Comparison of ENCODE assay signal across 20 mouse cellular contexts in genomic region chr6:50413381-50413780, GRCm38 (mm10). TPM values are rescaled to one million over a fixed set of nuclear protein-coding genes. Genes with fewer than 3 reads are reported as not detected.
DNase-seq lines count a peak whose midpoint lies in the region; ATAC-seq and TF ChIP-seq lines count a peak whose summit lies in the region.
"Had no signal": no experiment of that assay in that cellular context is flagged by ENCODE, and none has a peak within 500 bp of the region (broad histone marks: within the 10 kb centered on the region; RNA-seq: fewer than 3 reads in every experiment).

No protein-coding gene starts in this region.

- no peaks in the 10 kb centered on the region; the same call in 1 of the 2 replicates for H3K9me3 ChIP-seq in hindbrain, embryonic 13.5 days
- H3K9me3 ChIP-seq in forebrain, embryonic 15.5 days, result no peaks in the 10 kb centered on the region
- H3K9me3 ChIP-seq: embryonic facial prominence, embryonic 12.5 days; heart, embryonic 15.5 days; intestine, embryonic 15.5 days had no signal

- ATAC-seq in hindbrain, embryonic 13.5 days (ENCODE audit: low FRiP score), result no peak
- ATAC-seq in forebrain, embryonic 15.5 days (replicated peaks), result no peak
- ATAC-seq: forebrain, embryonic 14.5 days; intestine, embryonic 15.5 days had no signal

- H3K4me1 ChIP-seq in cortical plate, adult 2 months (ENCODE audit: control insufficient read depth, insufficient read depth, low read length), result peaks cover 16% of the 10 kb centered on the region
- H3K4me1 ChIP-seq in hindbrain, embryonic 13.5 days (replicated peaks), result peaks cover 27% of the 10 kb centered on the region
- peaks cover 27% of the 10 kb centered on the region for H3K4me1 ChIP-seq in forebrain, embryonic 15.5 days

- no peak for TF ChIP-seq CTCF in left cerebral cortex, adult 2 months (IDR thresholded peaks at IDR 0.05)
- no peak for TF ChIP-seq CTCF in cortical plate, adult 2 months (IDR thresholded peaks at IDR 0.05; ENCODE audit: extremely low read depth, insufficient read depth, low read length)

- H3K27me3 ChIP-seq in hindbrain, embryonic 13.5 days, result no peaks in the 10 kb centered on the region
- no peaks in the 10 kb centered on the region for H3K27me3 ChIP-seq in forebrain, embryonic 15.5 days
- H3K27me3 ChIP-seq: embryonic facial prominence, embryonic 12.5 days; heart, embryonic 15.5 days; intestine, embryonic 15.5 days had no signal

- intact Hi-C loops in left cerebral cortex, adult 2 months (cut with DNase I), result loop anchor here (2.0 to 5.0 kb wide), 4 partner anchors 27 to 114 kb away; partner anchors contain the start of gene Osbpl3
- intact Hi-C loops in left cerebral cortex, postnatal 4 days (cut with DNase I), result no loop called here

- 100% methylated on average over 1 of the region's 1 CpGs for WGBS in hindbrain, embryonic 13.5 days
- WGBS in forebrain, embryonic 15.5 days, result 94% methylated on average over 1 of the region's 1 CpGs

- H3K4me3 ChIP-seq in left cerebral cortex, adult 2 months, result no peak overlapping the region
- no peak overlapping the region for H3K4me3 ChIP-seq in cortical plate, adult 2 months (ENCODE audit: insufficient read depth, low read length)
- H3K4me3 ChIP-seq in hindbrain, embryonic 13.5 days, result no peak overlapping the region
- no peak overlapping the region for H3K4me3 ChIP-seq in forebrain, embryonic 15.5 days
- H3K4me3 ChIP-seq: embryonic facial prominence, embryonic 12.5 days; heart, adult 2 months; heart, embryonic 15.5 days; intestine, embryonic 15.5 days had no signal

- no peak overlapping the region for H3K9ac ChIP-seq in hindbrain, embryonic 13.5 days
- no peak overlapping the region for H3K9ac ChIP-seq in forebrain, embryonic 15.5 days (replicated peaks)
- H3K9ac ChIP-seq: embryonic facial prominence, embryonic 12.5 days; heart, embryonic 15.5 days; hindbrain, embryonic 14.5 days; intestine, embryonic 15.5 days had no signal

- TF ChIP-seq POLR2A in cortical plate, adult 2 months (IDR thresholded peaks at IDR 0.05; ENCODE audit: extremely low read depth, insufficient read depth, low read length), result no peak

- H3K4me2 ChIP-seq in hindbrain, embryonic 13.5 days, result no peak overlapping the region
- H3K4me2 ChIP-seq in forebrain, embryonic 15.5 days (replicated peaks), result no peak overlapping the region
- H3K4me2 ChIP-seq: embryonic facial prominence, embryonic 12.5 days; heart, embryonic 11.5 days; heart, embryonic 15.5 days; hindbrain, embryonic 14.5 days; intestine, embryonic 15.5 days had no signal

- no peak for DNase-seq in left cerebral cortex, adult 2 months (ENCODE audit: extremely low spot score in 1 of 2, low spot score in 2 of 2)
- DNase-seq in left cerebral cortex, postnatal 4 days, result no peak
- peak; percentile 10 for DNase-seq in MN1 (ENCODE audit: low spot score)
- DNase-seq: adrenal gland, postnatal 14 days; cerebellum, adult 18-20 months; cerebellum, postnatal 10 days; embryo, embryonic 11 days; gastrocnemius, postnatal 14 days; heart, adult 2 months; heart, postnatal 14 days; kidney, adult 18-20 months had no signal

- peak overlapping the region; percentile 82 for H3K27ac ChIP-seq in left cerebral cortex, adult 2 months
- H3K27ac ChIP-seq in cortical plate, adult 2 months (ENCODE audit: insufficient read depth, low read length), result peak overlapping the region; percentile 20; the same call in 1 of the 2 replicates
- no peak overlapping the region for H3K27ac ChIP-seq in hindbrain, embryonic 13.5 days
- no peak overlapping the region for H3K27ac ChIP-seq in forebrain, embryonic 15.5 days (replicated peaks)
- H3K27ac ChIP-seq: embryonic facial prominence, embryonic 12.5 days; heart, adult 2 months; hindbrain, embryonic 14.5 days; intestine, embryonic 15.5 days had no signal

- H3K36me3 ChIP-seq in hindbrain, embryonic 13.5 days, result no peaks in the 10 kb centered on the region
- H3K36me3 ChIP-seq in forebrain, embryonic 15.5 days, result no peaks in the 10 kb centered on the region
- H3K36me3 ChIP-seq: embryonic facial prominence, embryonic 12.5 days; heart, embryonic 15.5 days; intestine, embryonic 15.5 days had no signal

RNA-seq across cellular contexts. Expression of gene Osbpl3, which starts 42.6 kb away (rescaled TPM):
- total RNA-seq in left cerebral cortex, adult 2 months (2021), result 10 to 100 TPM; 45.5 to 56.0 TPM
- 10 to 100 TPM; 22.4 to 25.3 TPM for total RNA-seq in left cerebral cortex, postnatal 4 days (2021)
- polyA plus RNA-seq in cortical plate, adult 2 months (2012; rRNA removed), result 26.1 and 32.2 TPM in 2 replicates
- 4.6 and 4.8 TPM in 2 replicates for polyA plus RNA-seq in hindbrain, embryonic 13.5 days (2015; fragmentation: Nextera tagmentation; extraction: Ambion mirVana)
- polyA plus RNA-seq in forebrain, embryonic 15.5 days (2015; fragmentation: Nextera tagmentation; extraction: Ambion mirVana), result 3.6 and 5.0 TPM in 2 replicates

Comparison
In these comparisons a context has a peak if more than half of its experiments do, and no peak if none do; other contexts are left out.
1. H3K27ac ChIP-seq: peak in left cerebral cortex, adult 2 months (single experiment) and cortical plate, adult 2 months (single experiment); none in hindbrain, embryonic 13.5 days (single experiment) and forebrain, embryonic 15.5 days (single experiment).